Mouse (Mus musculus) heart, postnatal 4 days (tissue): Measurements from ENCODE around the gene Gal3st3. TPM values are rescaled to one million over a fixed set of nuclear protein-coding genes. Genes with fewer than 3 reads are reported as not detected.

ENCODE experiments used
- DNase-seq: peaks from one replicate; pipeline ENCODE4 v3.0.0; 2021
- total RNA-seq, 2 experiments: library from RNA; stranded (reverse); gene quantifications; 2 replicates each; pipeline ENCODE4 v1.2.3; 2021

Gene Gal3st3
- total RNA-seq: 1 to 10 TPM; 7.4 to 9.3 TPM

DNA sequence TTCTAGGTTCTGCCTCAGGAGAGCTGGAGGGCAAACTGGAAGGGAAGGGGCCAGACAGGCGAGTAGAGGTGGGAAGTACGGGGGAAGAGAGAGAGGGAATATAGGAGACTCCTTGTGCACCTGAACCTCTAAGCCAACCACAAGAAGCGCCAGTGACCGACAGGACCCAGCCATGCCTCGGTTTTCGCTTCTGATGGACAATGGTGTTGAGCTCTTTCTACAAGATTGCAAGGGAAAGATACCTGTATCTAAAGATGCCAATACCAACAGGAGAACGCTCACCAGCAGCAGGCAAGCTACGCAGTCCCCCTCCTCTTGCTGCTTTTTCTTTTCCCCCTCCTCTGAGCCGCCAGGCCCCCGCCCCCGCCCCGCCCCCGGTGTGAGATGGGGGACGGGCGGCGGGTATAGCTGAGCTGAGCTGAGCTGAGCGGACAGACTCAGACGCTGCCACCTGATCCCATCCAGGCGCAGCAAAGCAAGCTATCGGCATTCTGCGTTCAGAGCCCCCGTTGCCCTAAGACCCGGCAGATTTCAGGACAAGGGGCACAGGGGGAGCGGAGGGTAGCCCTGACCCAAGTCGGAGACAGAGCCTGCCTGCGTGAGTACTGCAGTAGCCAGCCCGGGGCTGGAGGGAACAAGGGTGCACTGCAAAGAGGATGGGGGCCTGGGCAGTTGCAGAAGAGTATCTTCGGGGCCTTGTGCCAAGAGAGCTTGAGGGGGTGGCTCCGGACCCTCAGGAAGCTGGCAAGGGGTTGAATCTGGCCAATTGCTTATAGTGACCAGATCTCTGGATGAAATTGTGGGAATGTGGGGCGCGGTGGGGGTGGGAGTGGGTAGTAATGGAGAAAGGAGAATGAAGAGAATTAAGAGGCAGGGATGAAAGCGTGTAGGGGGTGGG lies at the start of gene Gal3st3:
Gal3st3 (plus strand) TSS at position 429 of the 898 bp plus-strand sequence.
- DNase-seq: no peak

DNA sequence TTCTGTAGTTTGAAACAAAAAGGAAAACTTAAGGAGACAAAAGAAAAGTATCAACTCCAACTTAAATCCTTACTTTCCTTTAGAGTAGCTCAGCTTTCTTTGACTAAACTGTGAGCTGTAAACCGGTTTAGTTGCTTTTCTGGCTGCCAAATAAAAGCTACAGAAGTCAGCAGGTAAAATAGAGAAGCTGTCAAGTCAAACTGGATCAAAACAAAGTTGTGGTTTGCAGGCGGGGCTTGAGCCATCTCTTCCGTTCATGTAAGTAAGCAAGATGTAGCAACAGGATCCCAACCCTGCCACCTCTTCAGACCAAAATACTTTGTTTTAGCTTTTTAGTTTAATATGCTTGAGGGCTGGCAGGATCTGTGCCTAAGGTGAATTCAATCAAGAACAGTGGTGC lies 41.0 kb upstream of the Gal3st3 start:
- no peak for DNase-seq

DNA sequence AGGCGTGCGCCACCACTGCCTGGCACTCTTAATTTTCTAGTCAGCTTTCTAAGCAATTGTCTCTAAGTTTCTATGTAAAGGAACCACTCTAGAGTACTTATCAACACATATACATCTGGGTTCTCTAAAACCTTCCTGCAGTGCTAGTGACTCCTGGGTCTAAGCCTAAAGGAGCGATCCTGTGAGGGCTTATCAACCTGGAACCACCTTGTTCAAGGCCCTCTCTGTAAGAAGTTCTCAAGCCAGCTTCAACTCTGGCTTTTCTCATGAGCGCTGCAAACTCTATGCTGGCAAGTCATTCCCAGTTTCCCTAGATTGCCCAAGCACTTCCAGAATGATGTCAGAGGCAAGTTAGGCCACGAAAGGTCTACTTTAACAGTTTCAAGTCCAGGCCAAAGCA lies 31.1 kb upstream of the Gal3st3 start:
- DNase-seq: no peak

DNA sequence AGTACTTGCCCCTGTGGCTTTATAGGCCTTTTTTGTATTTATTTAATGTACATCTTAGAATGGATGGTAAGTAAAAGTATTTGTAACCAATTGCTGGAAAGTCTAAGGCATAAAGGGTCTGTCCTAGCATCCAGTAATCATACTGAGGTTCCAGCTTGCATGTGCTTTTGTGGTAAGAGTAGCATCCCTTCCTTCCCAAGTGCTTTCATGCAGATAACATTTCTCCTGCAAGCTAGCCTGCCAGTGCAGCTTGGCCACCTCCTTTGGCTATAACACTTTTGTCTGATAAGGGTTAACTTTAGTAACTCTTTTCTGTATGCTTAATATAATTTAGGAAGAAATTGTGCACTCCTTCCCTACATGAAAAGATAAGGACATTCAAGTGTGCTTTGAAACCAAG lies 30.1 kb upstream of the Gal3st3 start:
- DNase-seq: no peak

DNA sequence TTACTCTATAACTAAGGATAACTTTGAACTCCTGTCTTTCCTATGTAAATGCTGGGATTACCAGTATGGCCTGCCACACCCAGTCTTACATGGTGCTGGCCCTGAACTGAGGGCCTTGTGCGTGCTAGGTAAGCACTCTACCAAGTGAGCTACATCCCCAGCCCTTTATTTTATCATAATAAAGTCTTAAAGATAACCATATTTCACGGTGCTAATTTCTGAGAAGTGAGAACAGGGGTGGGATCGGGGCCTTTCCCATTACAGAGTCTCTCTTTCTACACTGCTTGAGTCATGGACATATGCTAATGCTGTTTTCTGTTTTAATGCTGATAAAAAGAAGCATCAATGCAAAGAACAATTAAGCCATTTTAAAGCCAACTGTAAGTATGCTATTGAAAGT lies 29.3 kb upstream of the Gal3st3 start:
- no peak for DNase-seq

DNA sequence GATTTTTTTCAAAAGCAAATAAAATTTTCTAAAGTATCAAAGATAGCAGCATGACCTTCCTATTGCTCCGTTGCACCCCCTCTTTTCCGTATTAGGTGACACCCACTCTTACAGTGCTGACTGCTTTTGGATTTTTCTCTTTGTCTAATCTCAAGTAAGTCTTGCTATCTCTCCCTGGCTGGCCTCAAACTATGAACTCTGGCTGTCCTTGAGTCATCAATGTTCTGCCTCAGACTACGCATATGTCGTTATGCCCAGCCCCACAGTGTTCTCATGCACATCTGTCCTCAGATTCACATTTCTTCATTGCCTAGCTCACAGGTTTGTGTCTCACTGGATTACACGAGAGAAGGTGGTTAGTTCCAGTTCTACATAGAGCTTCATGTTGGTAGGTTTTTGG lies 28.7 kb upstream of the Gal3st3 start:
- no peak for DNase-seq

DNA sequence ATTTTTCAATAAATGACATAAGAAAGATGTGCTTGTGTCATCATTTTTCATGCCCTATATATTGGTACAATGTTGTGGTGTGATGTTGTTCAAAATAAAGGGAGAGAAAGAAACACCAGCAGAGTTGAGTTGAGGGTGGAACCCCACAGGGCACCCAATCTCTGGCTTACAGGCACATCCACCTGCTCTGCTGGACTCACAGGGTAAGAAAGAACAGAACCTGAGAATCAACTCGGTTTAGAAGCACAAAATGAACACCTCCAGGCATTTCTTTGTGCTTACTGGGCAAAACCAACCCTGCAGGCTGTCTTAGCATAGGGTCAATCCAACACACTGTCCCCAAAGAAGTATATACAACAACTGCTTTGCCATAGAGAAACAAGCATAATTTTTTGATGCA lies 26.7 kb upstream of the Gal3st3 start:
- no peak for DNase-seq

DNA sequence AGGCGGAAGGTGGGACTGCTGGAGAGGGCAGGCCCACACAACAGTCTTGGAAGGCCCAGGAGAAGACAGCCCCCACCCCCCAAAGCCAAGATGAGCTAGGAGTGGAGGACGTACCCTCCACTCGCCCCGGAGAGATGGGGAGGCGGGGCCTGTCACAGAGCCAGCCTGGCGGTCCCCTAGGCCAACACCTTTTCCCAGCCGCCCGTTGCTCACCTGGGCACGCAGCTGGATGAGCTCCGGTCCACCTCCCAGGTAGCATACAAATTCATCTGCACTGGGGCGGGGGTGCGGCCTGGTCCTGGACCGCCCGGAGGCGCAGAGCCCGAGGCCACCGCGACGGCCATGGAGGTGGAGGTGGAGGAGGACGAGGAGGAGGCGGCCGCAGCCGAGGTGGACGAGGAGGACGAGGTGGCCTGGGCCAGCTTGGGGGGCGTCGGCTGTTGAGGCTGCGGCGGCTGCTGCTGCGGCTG lies 25.8 kb upstream of the Gal3st3 start:
- peak; percentile 56 for DNase-seq

DNA sequence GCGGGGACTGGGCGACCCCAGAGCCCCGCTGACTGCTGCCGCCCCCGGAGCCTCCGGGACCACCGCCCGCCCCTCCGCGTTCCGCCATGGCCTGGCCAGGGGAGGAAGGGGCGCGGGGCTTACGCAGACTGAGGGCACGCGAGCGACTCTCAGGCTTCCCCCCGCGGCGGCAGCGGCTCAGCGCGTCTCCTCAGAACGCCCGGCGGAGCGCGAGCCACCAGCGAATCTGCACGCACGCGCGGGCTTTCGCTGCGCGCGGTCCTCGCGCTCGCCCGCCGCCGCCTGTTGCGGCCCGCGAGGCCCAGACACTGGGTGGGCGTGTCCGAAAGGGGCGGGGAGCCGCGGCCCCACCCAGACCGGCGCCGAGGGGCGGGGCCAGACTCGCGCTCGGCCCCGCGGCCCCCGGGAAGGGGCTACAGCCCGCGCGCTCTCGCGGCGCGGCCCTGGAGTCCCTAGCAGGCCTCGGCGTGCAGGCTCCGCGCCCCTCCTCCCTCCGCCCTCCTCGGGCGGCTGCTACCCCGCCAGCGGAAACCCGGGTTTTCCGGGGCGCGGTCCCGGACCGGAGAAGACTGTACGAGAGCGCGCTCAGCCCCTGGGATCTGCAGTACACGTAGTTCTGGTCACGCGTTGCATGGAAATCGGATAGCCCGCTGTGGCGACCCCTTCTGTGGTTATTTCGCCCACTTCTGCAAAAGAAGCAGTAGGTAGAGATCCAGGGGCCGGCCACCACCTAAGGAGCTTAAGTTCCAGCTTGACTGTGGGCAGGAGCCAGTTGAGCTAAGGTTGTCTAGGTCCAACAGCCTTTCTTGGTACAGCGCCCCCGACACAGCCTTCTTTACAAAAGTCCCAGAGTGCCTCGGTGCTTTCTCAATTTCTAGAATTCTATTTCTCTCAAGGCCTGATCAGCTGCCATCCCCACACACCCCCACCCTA lies 25.1 kb upstream of the Gal3st3 start, which contains the start of gene Pacs1:
Pacs1 (minus strand) TSS at position 319 of the 933 bp plus-strand sequence.
- peak; percentile 92 for DNase-seq

DNA sequence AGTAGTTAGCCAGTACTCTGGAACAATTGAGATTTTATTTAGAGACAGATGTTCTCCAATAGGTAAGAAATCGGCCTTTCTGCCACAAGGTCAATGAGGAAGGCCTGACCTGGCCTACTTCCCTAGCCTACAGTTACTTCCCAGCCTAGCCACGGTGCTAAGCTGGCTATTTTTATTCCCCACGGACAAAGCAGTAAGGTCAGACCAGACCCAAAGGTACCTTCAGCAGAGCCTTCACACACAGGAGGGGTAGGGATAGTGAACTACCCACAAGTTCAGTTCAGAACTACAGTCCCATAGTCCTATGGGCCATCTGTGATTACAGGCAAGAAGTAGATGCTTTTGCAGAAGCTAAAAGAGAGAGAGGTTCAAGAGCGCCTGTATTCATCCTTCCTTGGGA lies 24.2 kb upstream of the Gal3st3 start:
- DNase-seq: no peak

DNA sequence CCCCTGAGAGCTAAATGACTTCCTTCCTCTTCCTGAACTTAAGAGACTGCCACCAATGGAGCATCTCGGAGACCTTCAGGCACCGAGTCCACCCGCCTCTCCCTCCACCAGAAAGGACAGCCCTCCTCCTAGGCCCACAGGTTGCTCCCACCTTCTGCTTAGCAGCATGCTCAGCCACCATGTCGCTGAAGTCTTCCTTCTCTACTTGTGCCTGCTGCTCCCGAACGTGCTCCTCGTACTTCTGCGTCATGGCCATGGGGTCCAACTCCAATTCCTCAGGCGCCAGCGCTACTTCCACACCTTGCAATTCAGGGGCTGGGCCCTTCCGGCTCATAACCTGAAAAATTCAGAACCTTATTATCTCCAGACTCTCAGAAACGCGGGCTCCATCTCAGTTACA lies 23.5 kb upstream of the Gal3st3 start:
- DNase-seq: no peak

DNA sequence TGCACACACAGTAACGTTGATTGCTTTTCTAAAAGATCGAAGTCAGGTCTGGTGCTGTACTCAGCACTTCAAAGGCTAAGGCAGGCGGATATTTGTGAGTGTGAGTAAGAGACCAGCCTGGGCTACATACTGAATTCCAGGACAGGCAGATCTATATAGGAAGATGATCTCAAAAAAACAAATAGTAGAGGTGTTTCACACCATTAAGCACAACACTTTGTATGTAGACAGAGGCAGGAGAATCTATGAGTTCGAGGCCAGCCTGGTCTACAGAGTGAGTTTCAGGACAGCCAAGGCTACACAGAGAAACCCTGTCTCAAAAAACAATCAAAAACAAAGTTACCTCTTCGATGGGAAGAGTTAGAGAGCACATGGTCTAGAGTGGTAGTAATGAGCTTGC lies 22.4 kb upstream of the Gal3st3 start:
- no peak for DNase-seq

DNA sequence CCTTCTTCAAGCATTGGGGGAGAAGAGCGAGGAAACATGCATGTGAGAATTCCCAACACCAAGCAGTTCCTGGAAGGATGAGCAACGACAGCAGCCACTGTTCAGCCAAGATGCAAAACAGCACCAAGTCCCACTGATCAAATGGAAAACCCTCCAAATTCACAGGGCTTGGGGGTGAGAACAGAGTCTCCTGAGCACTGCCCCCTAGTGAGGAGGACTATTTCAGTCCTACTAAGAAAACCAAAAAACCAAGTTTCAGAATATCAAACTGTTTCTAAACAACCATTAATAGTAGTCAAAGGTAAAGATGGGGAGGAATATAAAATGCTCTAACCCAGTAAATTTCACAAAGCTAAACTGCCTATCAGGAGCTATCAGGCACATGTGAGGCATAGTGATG lies 21.6 kb upstream of the Gal3st3 start:
- DNase-seq: no peak

DNA sequence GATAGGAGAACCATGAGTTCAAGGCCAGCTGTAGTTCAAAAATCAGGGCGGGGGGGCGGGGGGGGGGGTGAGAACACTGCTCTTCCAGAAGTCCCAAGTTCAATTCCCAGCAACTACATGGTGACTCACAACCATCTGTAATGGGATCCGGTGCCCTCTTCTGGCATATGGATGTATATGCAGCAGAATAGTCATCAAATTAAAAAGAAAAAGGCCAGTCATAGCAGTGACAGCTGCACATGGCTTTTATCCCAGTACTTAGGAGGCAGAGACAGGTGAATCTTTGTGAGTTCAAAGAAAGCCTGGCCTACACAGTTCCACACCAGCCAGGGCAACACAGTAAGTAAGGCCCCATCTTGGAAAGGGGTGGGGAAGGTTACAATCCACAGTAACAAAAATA lies 21.0 kb upstream of the Gal3st3 start:
- no peak for DNase-seq

DNA sequence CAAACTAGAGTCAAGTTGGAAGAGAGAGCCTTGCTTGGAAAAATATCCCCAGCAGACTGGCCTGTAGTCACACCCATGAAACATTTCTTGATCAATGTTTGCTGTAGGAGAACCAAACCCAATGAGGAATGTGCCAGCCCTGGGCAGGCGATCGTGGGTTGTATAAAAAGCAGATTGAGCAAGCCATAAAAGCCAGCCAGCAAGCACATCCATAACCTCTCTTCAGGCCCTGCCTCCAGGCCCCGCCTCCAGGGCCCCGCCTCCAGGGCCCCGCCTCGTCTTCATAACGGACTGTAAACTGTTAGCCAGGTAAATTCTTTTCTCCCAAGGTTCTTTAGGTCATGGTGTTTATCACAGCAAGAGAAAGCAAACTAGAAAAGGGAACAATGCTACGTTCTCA lies 19.8 kb upstream of the Gal3st3 start:
- no peak for DNase-seq

DNA sequence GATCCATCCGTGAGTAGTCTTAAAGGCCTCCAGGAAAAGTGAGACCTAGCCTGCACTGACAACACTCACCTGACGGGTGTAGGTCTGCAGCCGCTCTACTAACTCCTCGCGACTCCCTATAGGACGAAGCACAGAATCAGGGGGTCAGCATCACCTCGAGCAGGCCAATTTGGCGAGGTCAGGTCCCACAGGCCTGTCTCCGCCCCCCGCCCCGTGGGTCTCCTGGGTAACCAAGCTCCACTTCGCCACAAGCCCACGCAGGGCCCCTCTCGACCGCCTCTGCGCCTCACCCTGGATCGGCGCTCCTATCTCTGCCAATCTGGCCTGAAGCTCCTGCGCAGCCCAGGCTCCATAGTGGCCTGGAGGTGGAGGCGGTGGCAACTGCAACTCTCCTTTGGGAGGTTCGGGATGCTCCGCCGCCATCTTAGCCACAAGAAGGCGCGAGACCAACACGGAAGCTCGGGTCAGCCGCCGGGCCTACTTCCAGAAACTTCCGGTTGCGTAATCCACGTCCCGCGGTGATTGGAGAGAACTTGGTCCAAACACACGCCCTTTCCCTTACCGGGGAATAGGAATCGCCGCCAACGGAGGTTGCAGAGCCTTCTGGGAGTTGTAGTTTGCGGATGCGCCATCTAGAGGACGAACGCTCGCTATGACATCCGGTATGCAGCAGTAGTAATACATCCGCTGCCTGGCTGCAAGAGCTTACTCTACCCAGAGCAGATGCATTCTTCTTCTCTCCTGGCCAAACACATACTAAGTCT lies 3.0 kb upstream of the Gal3st3 start, which contains the start of gene Sf3b2:
Sf3b2 (minus strand) TSS at position 484 of the 764 bp plus-strand sequence.
- DNase-seq: peak; percentile 99

DNA sequence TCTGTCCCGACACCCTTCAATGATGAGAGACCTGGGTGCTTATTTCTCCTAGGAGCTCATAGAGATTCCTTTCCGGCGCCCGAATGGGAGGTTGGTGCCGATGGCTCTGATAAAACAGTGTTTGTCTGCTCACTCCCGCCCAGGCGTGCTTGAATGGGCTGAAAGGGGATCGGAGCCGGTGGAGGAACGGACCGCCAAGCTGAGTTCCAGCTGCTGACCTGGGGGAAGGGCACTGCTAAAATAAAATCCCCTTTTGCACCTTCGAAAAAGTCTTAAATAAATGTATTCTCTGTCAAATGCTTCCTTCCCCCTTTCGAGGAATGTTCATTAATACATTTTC lies 2.4 kb upstream of the Gal3st3 start:
- DNase-seq: no peak

DNA sequence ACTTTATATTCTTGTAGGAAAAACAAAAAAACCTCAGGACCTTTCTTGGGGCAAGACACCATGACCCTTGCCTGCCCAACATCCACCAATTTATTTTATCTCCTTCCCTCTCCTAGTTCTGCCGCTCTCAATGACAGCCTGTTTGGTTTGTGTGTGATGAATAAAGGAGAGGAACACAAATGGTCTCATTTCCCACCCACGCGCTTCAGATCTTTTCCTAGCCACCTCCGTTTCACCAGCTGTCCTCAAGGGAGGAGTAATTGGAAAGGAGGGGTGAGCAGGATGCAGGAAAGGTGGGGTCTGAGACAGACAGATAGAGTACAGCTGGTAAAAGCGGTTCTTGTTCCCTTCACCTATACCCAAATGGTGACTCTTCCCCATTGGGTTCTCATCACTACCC lies 1.5 kb upstream of the Gal3st3 start:
- DNase-seq: no peak

DNA sequence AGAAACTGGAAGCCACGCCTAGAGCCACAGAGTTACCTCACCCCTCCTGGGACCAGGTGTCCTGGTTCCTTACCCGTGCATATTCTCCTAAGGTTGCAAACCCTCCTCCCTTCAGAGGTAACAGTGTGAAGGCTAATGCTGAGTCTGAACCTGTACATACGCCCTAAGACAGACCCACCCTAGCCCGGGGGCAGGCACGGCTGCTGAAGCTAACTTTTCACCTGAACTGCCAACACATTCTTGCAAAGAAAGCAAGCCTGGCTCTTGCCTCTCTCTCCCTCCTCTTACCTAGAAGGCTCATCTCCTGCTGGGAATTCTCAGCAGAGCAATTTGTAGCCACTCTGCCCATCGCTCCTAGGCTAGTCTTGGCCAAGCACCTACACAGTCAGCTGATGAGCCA lies 2.5 kb downstream of the Gal3st3 start:
- no peak for DNase-seq

DNA sequence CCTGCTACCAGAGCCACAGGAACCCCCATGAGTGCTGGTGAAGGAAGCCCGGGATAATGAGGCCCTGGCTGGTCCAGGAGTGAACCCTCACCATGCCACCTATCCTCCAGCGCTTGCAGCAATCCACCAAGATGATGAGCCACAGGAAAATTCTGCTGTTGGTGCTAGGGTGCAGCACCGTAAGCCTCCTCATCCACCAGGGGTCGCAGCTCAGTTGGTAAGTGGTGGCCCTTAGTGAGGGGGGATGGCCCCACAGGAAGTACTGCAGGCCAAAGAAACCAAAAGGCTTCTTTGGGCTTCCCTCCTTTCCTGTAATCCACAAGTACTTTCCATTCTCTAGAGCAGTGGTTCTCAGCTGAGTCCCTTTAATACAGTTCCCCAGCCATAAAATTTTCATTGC lies 4.3 kb downstream of the Gal3st3 start:
- DNase-seq: peak; percentile 77

DNA sequence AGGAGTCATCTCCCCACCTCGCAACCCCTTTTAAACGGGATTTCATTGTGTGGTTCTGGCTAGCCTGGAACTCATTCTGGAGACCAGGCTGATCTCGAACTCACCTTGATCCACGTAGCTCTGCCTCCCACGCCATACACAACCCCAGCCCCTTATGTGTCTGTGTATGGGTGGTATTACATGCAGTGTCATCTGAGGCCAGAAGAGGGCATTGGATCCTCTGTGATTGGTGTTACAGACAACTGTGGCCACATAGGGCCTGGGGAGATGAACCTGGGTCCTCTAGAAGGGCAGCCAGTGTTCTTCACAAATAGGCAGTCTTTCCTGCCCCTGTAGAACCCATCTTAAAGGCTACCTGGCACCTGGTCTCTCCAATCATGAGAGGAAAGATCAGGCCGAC lies 8.1 kb downstream of the Gal3st3 start:
- DNase-seq: no peak

DNA sequence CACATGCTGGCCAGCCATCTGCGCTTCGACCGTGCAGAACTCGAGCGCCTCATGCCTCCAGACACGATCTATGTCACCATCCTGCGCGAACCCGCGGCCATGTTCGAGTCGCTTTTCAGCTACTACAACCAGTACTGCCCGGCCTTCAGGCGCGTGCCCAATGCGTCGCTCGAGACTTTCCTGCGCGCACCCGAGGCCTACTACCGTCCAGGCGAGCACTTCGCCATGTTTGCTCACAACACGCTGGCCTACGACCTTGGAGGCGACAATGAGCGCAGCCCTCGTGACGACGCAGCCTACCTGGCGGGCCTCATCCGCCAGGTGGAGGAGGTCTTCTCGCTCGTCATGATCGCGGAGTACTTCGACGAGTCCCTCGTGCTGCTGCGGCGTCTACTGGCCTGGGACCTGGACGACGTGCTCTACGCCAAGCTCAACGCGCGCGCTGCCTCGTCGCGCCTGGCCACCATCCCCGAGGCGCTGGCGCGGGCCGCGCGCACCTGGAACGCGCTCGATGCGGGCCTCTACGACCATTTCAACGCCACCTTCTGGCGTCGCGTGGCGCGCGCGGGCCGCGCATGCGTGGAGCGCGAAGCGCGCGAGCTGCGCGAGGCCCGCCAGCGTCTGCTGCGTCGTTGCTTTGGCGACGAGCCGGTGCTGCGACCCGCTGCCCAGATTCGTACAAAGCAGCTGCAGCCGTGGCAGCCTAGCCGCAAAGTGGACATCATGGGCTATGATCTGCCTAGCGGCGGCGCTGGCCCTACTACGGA lies 9.0 kb downstream of the Gal3st3 start:
- DNase-seq: peak; percentile 35
